Mouse (Mus musculus): ENCODE measurements around the gene Nol9. TPM values are rescaled to one million over a fixed set of nuclear protein-coding genes. Genes with fewer than 3 reads are reported as not detected.

The Nol9 gene
- polyA plus RNA-seq, 1 experiment from 2014 or later = 16.1 TPM

Other genes starting within 250 kb of the Nol9 start
- gene Camta1, start 177.4 kb upstream of the Nol9 start, polyA plus RNA-seq (2014; fragmentation: Nextera tagmentation; extraction: Ambion mirVana) = 123 and 125 TPM in 2 replicates
- 67.9 and 78.9 TPM in 2 replicates for gene Dnajc11, start 105.6 kb upstream of the Nol9 start, polyA plus RNA-seq (2014; fragmentation: Nextera tagmentation; extraction: Ambion mirVana)
- gene Thap3, start 50.3 kb upstream of the Nol9 start, polyA plus RNA-seq (2014; fragmentation: Nextera tagmentation; extraction: Ambion mirVana) = 29.7 and 30.0 TPM in 2 replicates
- gene Phf13, start 43.1 kb upstream of the Nol9 start, polyA plus RNA-seq (2014; fragmentation: Nextera tagmentation; extraction: Ambion mirVana) = 11.8 and 14.6 TPM in 2 replicates
- 0.69 and 1.8 TPM in 2 replicates for gene Klhl21, start 30.5 kb upstream of the Nol9 start, polyA plus RNA-seq (2014; fragmentation: Nextera tagmentation; extraction: Ambion mirVana)
- gene Zbtb48, start 11.7 kb upstream of the Nol9 start, polyA plus RNA-seq (2014; fragmentation: Nextera tagmentation; extraction: Ambion mirVana) = 17.2 and 21.6 TPM in 2 replicates
- 0.32 and 0.70 TPM in 2 replicates for gene Tas1r1, start 753 bp upstream of the Nol9 start, polyA plus RNA-seq (2014; fragmentation: Nextera tagmentation; extraction: Ambion mirVana)
- 5.0 and 7.1 TPM in 2 replicates for gene Plekhg5, start 33.2 kb downstream of the Nol9 start, polyA plus RNA-seq (2014; fragmentation: Nextera tagmentation; extraction: Ambion mirVana)
- gene Tnfrsf25, start 76.6 kb downstream of the Nol9 start, polyA plus RNA-seq (2014; fragmentation: Nextera tagmentation; extraction: Ambion mirVana) = 0.62 and 1.3 TPM in 2 replicates
- gene Espn, start 113.0 kb downstream of the Nol9 start, polyA plus RNA-seq (2014; fragmentation: Nextera tagmentation; extraction: Ambion mirVana) = 0.19 TPM in 1 of 2 replicates, not detected in the other
- not detected in 2 replicates for gene Hes2, start 119.5 kb downstream of the Nol9 start, polyA plus RNA-seq (2014; fragmentation: Nextera tagmentation; extraction: Ambion mirVana)
- 168 and 208 TPM in 2 replicates for gene Acot7, start 138.8 kb downstream of the Nol9 start, polyA plus RNA-seq (2014; fragmentation: Nextera tagmentation; extraction: Ambion mirVana)
- gene Gpr153, start 234.9 kb downstream of the Nol9 start, polyA plus RNA-seq (2014; fragmentation: Nextera tagmentation; extraction: Ambion mirVana) = 6.7 and 8.4 TPM in 2 replicates